Mouse (Mus musculus) lung, embryonic 15.5 days (tissue): Measurements from ENCODE around the gene Npm3. TPM values are rescaled to one million over a fixed set of nuclear protein-coding genes. Genes with fewer than 3 reads are reported as not detected.
A peak's percentile ranks its signal among the peaks of the same experiment; 100 is the strongest.

Source experiments
- ATAC-seq: fragments of 200-750 bp; cut with Nextera tagmentation; 2 replicates; pipeline ENCODE4 v1.8.0; 2017; ENCODE audit warnings: moderate number of reproducible peaks, borderline replicate concordance; ENCODE audit not compliant: low FRiP score, low TSS enrichment; ENCODE audit errors: extremely low read depth
- H3K27ac ChIP-seq: fragments of 300-500 bp; sonication (generic); 2 replicates; pipeline ENCODE4 v1.5.1; 2015; ENCODE audit warnings: moderate library complexity, mild to moderate bottlenecking, inconsistent platforms
- H3K27me3 ChIP-seq: fragments of 300-500 bp; sonication (generic); 2 replicates; pipeline ENCODE4 v1.6.1; 2015; ENCODE audit warnings: inconsistent platforms
- H3K36me3 ChIP-seq: fragments of 300-500 bp; sonication (generic); 2 replicates; pipeline ENCODE4 v1.6.1; 2015; ENCODE audit warnings: inconsistent platforms
- H3K4me1 ChIP-seq: fragments of 300-500 bp; sonication (generic); 2 replicates; pipeline ENCODE4 v1.6.1; 2015; ENCODE audit warnings: inconsistent platforms
- H3K4me2 ChIP-seq: fragments of 300-500 bp; sonication (generic); 2 replicates; pipeline ENCODE4 v1.6.1; 2015; ENCODE audit warnings: inconsistent platforms, mild to moderate bottlenecking, moderate library complexity
- H3K4me3 ChIP-seq: fragments of 300-500 bp; sonication (generic); 2 replicates; pipeline ENCODE4 v1.5.1; 2015; ENCODE audit warnings: mild to moderate bottlenecking, inconsistent platforms
- H3K9ac ChIP-seq: fragments of 300-500 bp; sonication (generic); 2 replicates; pipeline ENCODE4 v1.6.1; 2015; ENCODE audit warnings: inconsistent platforms
- H3K9me3 ChIP-seq: fragments of 300-500 bp; sonication (generic); 2 replicates; pipeline ENCODE4 v1.6.1; 2016; ENCODE audit warnings: inconsistent platforms
- WGBS: fragments of 180-500 bp; shearing (Covaris S2); methylation state at CpG from one replicate; pipeline ENCODE4 v1.1.7; 2015; 5-methylcytosine and 5-hydroxymethylcytosine counted together
- polyA plus RNA-seq: library from polyadenylated mRNA; unstranded; fragments of >200 nt; fragmentation: Nextera tagmentation; extraction: Ambion mirVana; gene quantifications from 2 replicates; pipeline ENCODE4 v1.2.1, GENCODE M21; 2015

Gene Npm3
- polyA plus RNA-seq, 1 experiment from 2014 or later, result 17.2 TPM

DNA sequence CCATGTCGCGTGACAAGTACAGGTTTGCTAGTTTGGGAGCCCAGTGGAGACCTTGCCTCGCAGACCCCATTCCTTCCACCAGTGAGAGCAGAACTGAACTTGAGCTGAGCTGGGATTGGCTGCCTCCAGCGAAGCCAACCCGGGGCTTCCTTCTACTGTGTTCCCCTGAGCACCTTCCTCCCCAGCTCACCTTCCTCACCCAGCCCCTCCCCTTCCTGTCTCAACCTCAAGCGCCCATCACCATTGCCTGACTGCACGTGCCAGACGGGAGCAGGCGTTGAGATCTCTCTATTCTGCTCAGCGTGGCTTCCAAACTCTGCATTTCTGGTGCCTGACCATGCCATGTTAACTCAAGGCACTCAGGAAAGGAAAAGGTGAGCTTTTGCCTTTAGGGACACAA lies 22.2 kb downstream of the Npm3 start:
- peaks cover 13% of the 10 kb centered on the region; the same call in 1 of the 2 replicates for H3K27me3 ChIP-seq
- no peaks in the 10 kb centered on the region for H3K36me3 ChIP-seq
- H3K4me2 ChIP-seq, result no peak overlapping the region
- no peak overlapping the region for H3K27ac ChIP-seq
- H3K4me1 ChIP-seq, result no peaks in the 10 kb centered on the region
- 67% methylated on average over 10 of the region's 10 CpGs for WGBS
- ATAC-seq, result no peak
- H3K9ac ChIP-seq, result no peak overlapping the region
- H3K4me3 ChIP-seq, result no peak overlapping the region
- no peaks in the 10 kb centered on the region for H3K9me3 ChIP-seq

DNA sequence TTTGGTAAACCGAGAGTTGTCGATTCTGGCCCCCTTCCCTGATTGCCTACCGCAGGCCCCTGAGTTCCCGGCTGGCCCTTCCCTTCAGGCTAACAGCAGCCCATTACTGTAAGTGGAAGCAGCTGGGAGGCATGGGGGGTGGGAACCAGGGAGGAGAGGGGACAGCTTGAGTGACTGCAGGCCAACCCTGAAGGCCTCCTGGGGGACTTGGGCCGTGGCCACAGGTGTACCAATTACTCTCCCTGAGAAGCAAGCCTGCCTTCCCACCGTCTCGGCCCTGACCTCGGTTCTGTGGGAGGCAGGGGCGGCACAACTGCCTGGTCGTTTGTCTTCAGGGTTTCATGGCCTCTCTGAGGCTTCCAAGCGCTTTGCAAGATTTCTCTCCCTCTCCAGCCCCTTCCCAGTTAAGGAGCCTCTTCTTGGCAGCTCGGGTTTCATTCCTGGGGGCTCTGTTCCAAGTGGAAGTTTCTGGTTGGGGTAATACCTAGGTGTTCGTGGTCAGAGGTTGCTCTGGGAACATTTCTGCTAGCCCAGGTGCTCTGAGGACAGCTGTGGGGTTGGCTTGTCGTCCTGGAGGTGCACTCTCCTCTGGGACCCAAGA lies 23.6 kb downstream of the Npm3 start:
- Histone ChIP-seq H3K4me2 (no peak overlapping the region), H3K36me3 (no peaks in the 10 kb centered on the region), H3K9ac (no peak overlapping the region), H3K4me1 (no peaks in the 10 kb centered on the region), H3K4me3 (no peak overlapping the region), H3K27me3 (0 out of 2 replicates have a peak, but pooled peaks cover under 1% of the 10 kb centered on the region), H3K27ac (no peak overlapping the region), H3K9me3 (no peaks in the 10 kb centered on the region)
- ATAC-seq, result no peak
- WGBS, result 29% methylated on average over 14 of the region's 14 CpGs

DNA sequence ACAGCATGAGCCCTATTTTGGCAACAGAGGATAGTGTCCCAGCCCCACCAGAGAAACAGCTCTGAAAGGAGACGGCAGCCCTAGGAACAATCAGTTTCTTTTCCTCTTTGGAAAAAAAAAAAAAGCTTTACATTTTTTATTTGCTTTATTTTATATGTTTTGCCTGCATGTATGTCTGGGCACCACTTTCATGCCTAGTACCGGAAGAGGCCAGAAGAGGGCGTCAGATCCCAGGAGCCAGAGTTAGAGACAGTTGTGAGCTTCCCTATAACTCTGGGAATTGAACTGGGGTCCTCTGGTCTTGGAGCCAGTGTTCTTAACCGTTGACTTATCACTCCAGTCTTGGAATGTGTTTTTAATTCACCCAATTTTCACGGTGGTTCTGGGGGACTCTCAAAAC lies 27.2 kb downstream of the Npm3 start:
- Histone ChIP-seq H3K27ac (no peak overlapping the region), H3K9ac (no peak overlapping the region), H3K27me3 (no peaks in the 10 kb centered on the region), H3K4me1 (no peaks in the 10 kb centered on the region), H3K4me2 (no peak overlapping the region), H3K36me3 (no peaks in the 10 kb centered on the region), H3K9me3 (no peaks in the 10 kb centered on the region), H3K4me3 (no peak overlapping the region)
- no peak for ATAC-seq
- WGBS, result 65% methylated on average over 5 of the region's 5 CpGs

- no peak overlapping the region for H3K27ac ChIP-seq
- WGBS, result 66% methylated on average over 3 of the region's 3 CpGs
- no peaks in the 10 kb centered on the region for H3K27me3 ChIP-seq
- H3K4me1 ChIP-seq, result no peaks in the 10 kb centered on the region
- peak overlapping the region; percentile 40 for H3K4me2 ChIP-seq
- no peaks in the 10 kb centered on the region for H3K9me3 ChIP-seq
- no peak for ATAC-seq
- H3K4me3 ChIP-seq, result no peak overlapping the region
- no peak overlapping the region for H3K9ac ChIP-seq
- H3K36me3 ChIP-seq, result no peaks in the 10 kb centered on the region
Measured at GRCm38 (mm10) chr19:45718286-45718685, 31.1 kb downstream of the Npm3 start.

- 0 out of 2 replicates have a peak, but pooled peaks have one; percentile 14 for ATAC-seq
- Histone ChIP-seq H3K27ac (no peak overlapping the region), H3K9ac (no peak overlapping the region), H3K4me3 (no peak overlapping the region), H3K4me1 (no peaks in the 10 kb centered on the region), H3K9me3 (no peaks in the 10 kb centered on the region), H3K4me2 (peak overlapping the region; percentile 40), H3K36me3 (no peaks in the 10 kb centered on the region), H3K27me3 (no peaks in the 10 kb centered on the region)
- WGBS, result 13% methylated on average over 16 of the region's 16 CpGs
Measured at GRCm38 (mm10) chr19:45717493-45718220, 31.7 kb downstream of the Npm3 start.

- Histone ChIP-seq H3K27ac (no peak overlapping the region), H3K4me1 (no peaks in the 10 kb centered on the region), H3K36me3 (no peaks in the 10 kb centered on the region), H3K27me3 (no peaks in the 10 kb centered on the region), H3K4me3 (no peak overlapping the region), H3K9ac (no peak overlapping the region), H3K9me3 (no peaks in the 10 kb centered on the region), H3K4me2 (no peak overlapping the region)
- ATAC-seq, result no peak
- WGBS, result 60% methylated on average over 3 of the region's 3 CpGs
Measured at GRCm38 (mm10) chr19:45708704-45709103, 40.7 kb downstream of the Npm3 start.

Other genes starting within 250 kb of the Npm3 start
- gene Poll, start 189.1 kb downstream of the Npm3 start, polyA plus RNA-seq, result 17.6 and 19.9 TPM in 2 replicates
- gene Gm17018, start 189.0 kb downstream of the Npm3 start, polyA plus RNA-seq, result 44.1 and 47.0 TPM in 2 replicates
- 4.1 and 5.6 TPM in 2 replicates for gene Fbxw4, start 89.3 kb downstream of the Npm3 start, polyA plus RNA-seq
- not detected in 2 replicates for gene Fgf8, start 6.7 kb downstream of the Npm3 start, polyA plus RNA-seq
- gene Mgea5, start 34.2 kb upstream of the Npm3 start, polyA plus RNA-seq, result 44.7 and 51.9 TPM in 2 replicates
- 2.6 and 3.3 TPM in 2 replicates for gene Kcnip2, start 66.5 kb upstream of the Npm3 start, polyA plus RNA-seq
- 15.6 and 17.9 TPM in 2 replicates for gene Armh3, start 248.9 kb upstream of the Npm3 start, polyA plus RNA-seq